Mouse (Mus musculus): Measurements from ENCODE around the gene Btnl10. TPM values are rescaled to one million over a fixed set of nuclear protein-coding genes. Genes with fewer than 3 reads are reported as not detected.

Btnl10 gene
- total and polyA plus RNA-seq, 3 experiments, result under 0.01 to 17.5 TPM; not detected in 1

DNA sequence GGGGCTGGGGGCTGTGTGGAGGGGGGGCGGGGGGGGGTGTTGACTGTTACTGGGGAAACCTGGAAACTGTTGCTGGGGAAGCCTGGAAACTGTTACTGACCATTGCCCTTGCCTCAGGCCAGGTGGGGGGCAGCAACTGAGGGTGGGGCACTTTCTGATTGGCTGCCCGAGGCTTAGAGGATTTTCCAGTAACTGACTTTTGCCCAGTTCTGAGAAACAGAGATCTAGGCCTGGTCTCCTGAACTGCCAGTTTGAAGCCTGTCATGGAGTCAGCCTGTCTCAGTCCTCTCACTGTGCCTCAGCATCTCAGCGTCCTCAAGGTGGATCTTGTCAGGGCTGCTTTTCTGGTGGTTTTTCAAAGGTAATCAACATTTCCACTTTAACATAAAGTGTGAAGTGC lies 56.7 kb downstream of the Btnl10 start:
- ATAC-seq (ENCODE audit: extremely low read depth, insufficient number of reproducible peaks, low FRiP score, poor library complexity, severe bottlenecking), result no peak
- no peaks in the 10 kb centered on the region for H3K27me3 ChIP-seq (ENCODE audit: insufficient read depth, low read length)
- no peak for TF ChIP-seq POLR2AphosphoS5 (IDR thresholded peaks at IDR 0.05; ENCODE audit: insufficient replicate concordance, low read depth, low read length)
- no peak for TF ChIP-seq CTCF (IDR thresholded peaks at IDR 0.05; ENCODE audit: low read depth, low read length)
- TF ChIP-seq GATA1 (IDR thresholded peaks at IDR 0.05; ENCODE audit: borderline replicate concordance, low read length), result no peak

More for the DNA sequence above, 56.7 kb downstream of the Btnl10 start:
- no peaks in the 10 kb centered on the region for H3K9me3 ChIP-seq (replicated peaks)
- H3K4me3 ChIP-seq (ENCODE audit: low read depth, low read length), result peak overlapping the region; percentile 48; the same call in 1 of the 2 replicates
- peaks cover 50% of the 10 kb centered on the region for H3K36me3 ChIP-seq (replicated peaks)
- DNase-seq (ENCODE audit: low spot score), result no peak
- H3K4me1 ChIP-seq (ENCODE audit: insufficient read depth, low read depth, low read length), result peaks cover 56% of the 10 kb centered on the region

Other genes starting within 250 kb of the Btnl10 start
Only the 20 nearest of the 21 such genes appear.
- not detected in 2 replicates for gene Olfr320, start 236.8 kb upstream of the Btnl10 start, total RNA-seq (2014; fragmentation: Nextera tagmentation)
- 0.06 TPM in 1 of 2 replicates, not detected in the other for gene Olfr320, start 236.8 kb upstream of the Btnl10 start, total RNA-seq (2017)
- not detected in 2 replicates for gene Olfr320, start 236.8 kb upstream of the Btnl10 start, polyA plus RNA-seq (2012)
- gene Olfr319, start 218.7 kb upstream of the Btnl10 start, total RNA-seq (2014; fragmentation: Nextera tagmentation), result not detected in 2 replicates
- 0.27 TPM in 1 of 2 replicates, not detected in the other for gene Olfr319, start 218.7 kb upstream of the Btnl10 start, total RNA-seq (2017)
- gene Olfr319, start 218.7 kb upstream of the Btnl10 start, polyA plus RNA-seq (2012), result not detected in 2 replicates
- gene Olfr318, start 193.9 kb upstream of the Btnl10 start, total RNA-seq (2014; fragmentation: Nextera tagmentation), result 0.45 TPM in 1 of 2 replicates, not detected in the other
- 0.06 and 0.33 TPM in 2 replicates for gene Olfr318, start 193.9 kb upstream of the Btnl10 start, total RNA-seq (2017)
- not detected in 2 replicates for gene Olfr318, start 193.9 kb upstream of the Btnl10 start, polyA plus RNA-seq (2012)
- gene Olfr317, start 178.7 kb upstream of the Btnl10 start, total RNA-seq (2014; fragmentation: Nextera tagmentation), result not detected in 2 replicates
- gene Olfr317, start 178.7 kb upstream of the Btnl10 start, total RNA-seq (2017), result not detected in 2 replicates
- gene Olfr317, start 178.7 kb upstream of the Btnl10 start, polyA plus RNA-seq (2012), result not detected in 2 replicates
- not detected in 2 replicates for gene Olfr316, start 165.2 kb upstream of the Btnl10 start, total RNA-seq (2014; fragmentation: Nextera tagmentation)
- 0.06 and 0.33 TPM in 2 replicates for gene Olfr316, start 165.2 kb upstream of the Btnl10 start, total RNA-seq (2017)
- gene Olfr316, start 165.2 kb upstream of the Btnl10 start, polyA plus RNA-seq (2012), result not detected in 2 replicates
- gene Olfr315, start 144.7 kb upstream of the Btnl10 start, total RNA-seq (2014; fragmentation: Nextera tagmentation), result not detected in 2 replicates
- not detected in 2 replicates for gene Olfr315, start 144.7 kb upstream of the Btnl10 start, total RNA-seq (2017)
- not detected in 2 replicates for gene Olfr315, start 144.7 kb upstream of the Btnl10 start, polyA plus RNA-seq (2012)
- not detected in 2 replicates for gene Olfr314, start 135.0 kb upstream of the Btnl10 start, total RNA-seq (2014; fragmentation: Nextera tagmentation)
- gene Olfr314, start 135.0 kb upstream of the Btnl10 start, total RNA-seq (2017), result 0.05 and 0.06 TPM in 2 replicates
- gene Olfr314, start 135.0 kb upstream of the Btnl10 start, polyA plus RNA-seq (2012), result not detected in 2 replicates
- not detected in 2 replicates for gene Fam183b, start 115.9 kb upstream of the Btnl10 start, total RNA-seq (2014; fragmentation: Nextera tagmentation)
- gene Fam183b, start 115.9 kb upstream of the Btnl10 start, total RNA-seq (2017), result not detected in 2 replicates
- gene Fam183b, start 115.9 kb upstream of the Btnl10 start, polyA plus RNA-seq (2012), result not detected in 2 replicates
- gene Olfr313, start 102.9 kb upstream of the Btnl10 start, total RNA-seq (2014; fragmentation: Nextera tagmentation), result not detected in 2 replicates
- 0.11 TPM in 1 of 2 replicates, not detected in the other for gene Olfr313, start 102.9 kb upstream of the Btnl10 start, total RNA-seq (2017)
- gene Olfr313, start 102.9 kb upstream of the Btnl10 start, polyA plus RNA-seq (2012), result not detected in 2 replicates
- not detected in 2 replicates for gene Olfr312, start 88.7 kb upstream of the Btnl10 start, total RNA-seq (2014; fragmentation: Nextera tagmentation)
- 0.05 and 0.64 TPM in 2 replicates for gene Olfr312, start 88.7 kb upstream of the Btnl10 start, total RNA-seq (2017)
- gene Olfr312, start 88.7 kb upstream of the Btnl10 start, polyA plus RNA-seq (2012), result not detected in 2 replicates
- not detected in 2 replicates for gene Olfr311, start 78.7 kb upstream of the Btnl10 start, total RNA-seq (2014; fragmentation: Nextera tagmentation)
- gene Olfr311, start 78.7 kb upstream of the Btnl10 start, total RNA-seq (2017), result 0.33 TPM in 1 of 2 replicates, not detected in the other
- not detected in 2 replicates for gene Olfr311, start 78.7 kb upstream of the Btnl10 start, polyA plus RNA-seq (2012)
- gene Gm12258, start 70.8 kb upstream of the Btnl10 start, total RNA-seq (2014; fragmentation: Nextera tagmentation), result 13.9 and 15.1 TPM in 2 replicates
- 8.7 and 8.8 TPM in 2 replicates for gene Gm12258, start 70.8 kb upstream of the Btnl10 start, total RNA-seq (2017)
- gene Gm12258, start 70.8 kb upstream of the Btnl10 start, polyA plus RNA-seq (2012), result 0.21 and 0.62 TPM in 2 replicates
- gene 2810021J22Rik, start 50.7 kb upstream of the Btnl10 start, total RNA-seq (2014; fragmentation: Nextera tagmentation), result 1.5 and 10.3 TPM in 2 replicates
- 0.46 and 1.7 TPM in 2 replicates for gene 2810021J22Rik, start 50.7 kb upstream of the Btnl10 start, total RNA-seq (2017)
- gene 2810021J22Rik, start 50.7 kb upstream of the Btnl10 start, polyA plus RNA-seq (2012), result 0.02 TPM in 2 replicates
- gene Zfp39, start 13.7 kb upstream of the Btnl10 start, total RNA-seq (2014; fragmentation: Nextera tagmentation), result 22.0 and 22.6 TPM in 2 replicates
- 5.5 and 7.0 TPM in 2 replicates for gene Zfp39, start 13.7 kb upstream of the Btnl10 start, total RNA-seq (2017)
- 0.80 and 0.85 TPM in 2 replicates for gene Zfp39, start 13.7 kb upstream of the Btnl10 start, polyA plus RNA-seq (2012)
- gene Rnf187, start 21.0 kb downstream of the Btnl10 start, total RNA-seq (2014; fragmentation: Nextera tagmentation), result 55.7 and 55.8 TPM in 2 replicates
- 72.8 and 106 TPM in 2 replicates for gene Rnf187, start 21.0 kb downstream of the Btnl10 start, total RNA-seq (2017)
- 225 and 312 TPM in 2 replicates for gene Rnf187, start 21.0 kb downstream of the Btnl10 start, polyA plus RNA-seq (2012)
- gene Hist3h2ba, start 31.0 kb downstream of the Btnl10 start, total RNA-seq (2014; fragmentation: Nextera tagmentation), result 2.7 and 23.2 TPM in 2 replicates
- gene Hist3h2ba, start 31.0 kb downstream of the Btnl10 start, total RNA-seq (2017), result 6.0 and 7.1 TPM in 2 replicates
- 0.20 TPM in 1 of 2 replicates, not detected in the other for gene Hist3h2ba, start 31.0 kb downstream of the Btnl10 start, polyA plus RNA-seq (2012)
- 93.3 and 107 TPM in 2 replicates for gene Hist3h2a, start 36.8 kb downstream of the Btnl10 start, total RNA-seq (2014; fragmentation: Nextera tagmentation)
- 108 and 128 TPM in 2 replicates for gene Hist3h2a, start 36.8 kb downstream of the Btnl10 start, total RNA-seq (2017)
- 6.2 and 13.5 TPM in 2 replicates for gene Hist3h2a, start 36.8 kb downstream of the Btnl10 start, polyA plus RNA-seq (2012)
- not detected in 2 replicates for gene Trim17, start 36.8 kb downstream of the Btnl10 start, total RNA-seq (2014; fragmentation: Nextera tagmentation)
- 0.11 and 0.12 TPM in 2 replicates for gene Trim17, start 36.8 kb downstream of the Btnl10 start, total RNA-seq (2017)
- 0.12 and 7.5 TPM in 2 replicates for gene Trim17, start 36.8 kb downstream of the Btnl10 start, polyA plus RNA-seq (2012)
- gene Trim11, start 60.2 kb downstream of the Btnl10 start, total RNA-seq (2014; fragmentation: Nextera tagmentation), result 44.7 and 48.2 TPM in 2 replicates
- gene Trim11, start 60.2 kb downstream of the Btnl10 start, total RNA-seq (2017), result 32.3 and 36.4 TPM in 2 replicates
- gene Trim11, start 60.2 kb downstream of the Btnl10 start, polyA plus RNA-seq (2012), result 69.3 and 75.9 TPM in 2 replicates
- gene Obscn, start 218.5 kb downstream of the Btnl10 start, total RNA-seq (2014; fragmentation: Nextera tagmentation), result not detected in 2 replicates
- 0.17 and 0.27 TPM in 2 replicates for gene Obscn, start 218.5 kb downstream of the Btnl10 start, total RNA-seq (2017)
- 0.11 TPM in 2 replicates for gene Obscn, start 218.5 kb downstream of the Btnl10 start, polyA plus RNA-seq (2012)